Mouse (Mus musculus) megakaryocyte, embryonic 14.5 days (primary cell): ENCODE results near the gene Olfr1019. TPM values are rescaled to one million over a fixed set of nuclear protein-coding genes. Genes with fewer than 3 reads are reported as not detected.

Experiments used
- H3K27me3 ChIP-seq: replicated peaks from 2 replicates; pipeline ENCODE3; 2012; ENCODE audit warnings: inconsistent platforms
- H3K36me3 ChIP-seq: replicated peaks from 2 replicates; pipeline ENCODE3; 2012; ENCODE audit warnings: low read length, inconsistent platforms, mixed read lengths
- H3K4me1 ChIP-seq: 2 replicates; pipeline ENCODE4 v1.6.1; 2012; ENCODE audit warnings: inconsistent platforms
- H3K4me3 ChIP-seq: replicated peaks from 2 replicates; pipeline ENCODE3; 2012; ENCODE audit warnings: moderate library complexity, mild to moderate bottlenecking, inconsistent platforms
- H3K9me3 ChIP-seq: 2 replicates; pipeline ENCODE4 v1.6.1; 2012; ENCODE audit warnings: inconsistent platforms
- FLI1 ChIP-seq: IDR thresholded peaks from 2 replicates; pipeline ENCODE4 v1.6.1; 2012; ENCODE audit warnings: low read length, inconsistent platforms, mixed read lengths
- GATA1 ChIP-seq: IDR thresholded peaks from 3 replicates; pipeline ENCODE4 v1.6.1; 2012; ENCODE audit warnings: mixed read lengths, low read length, inconsistent platforms, borderline replicate concordance
- polyA plus RNA-seq: library from polyadenylated mRNA; stranded (reverse); fragments of >175 nt; gene quantifications from 2 replicates; pipeline ENCODE4 v1.2.3, GENCODE M21; 2012; ENCODE audit warnings: low replicate concordance; ENCODE audit not compliant: insufficient read depth

Olfr1019 gene
- not detected in 2 replicates for polyA plus RNA-seq

GRCm38 (mm10) chr2:85845383-85845782, at the start of gene Olfr1019:
Gene Olfr1019 (minus strand): TSS chr2:85845483.
- Histone ChIP-seq H3K36me3 (no peaks in the 10 kb centered on the region), H3K27me3 (no peaks in the 10 kb centered on the region), H3K4me3 (no peak within 1 kb of the TSS), H3K9me3 (no peaks in the 10 kb centered on the region), H3K4me1 (no peaks in the 10 kb centered on the region)
- TF ChIP-seq FLI1 (no peak), GATA1 (no peak)

GRCm38 (mm10) chr2:85885340-85885739, 40.1 kb upstream of the Olfr1019 start, which contains the start of gene Olfr1023:
Gene Olfr1023 (plus strand): TSS chr2:85885640.
- Histone ChIP-seq H3K9me3 (no peaks in the 10 kb centered on the region), H3K4me1 (no peaks in the 10 kb centered on the region), H3K4me3 (no peak within 1 kb of the TSS), H3K36me3 (no peaks in the 10 kb centered on the region), H3K27me3 (no peaks in the 10 kb centered on the region)
- no peak for TF ChIP-seq GATA1
- TF ChIP-seq FLI1: no peak

- H3K4me1 ChIP-seq: no peaks in the 10 kb centered on the region
- no peaks in the 10 kb centered on the region for H3K36me3 ChIP-seq
- H3K4me3 ChIP-seq: no peak within 1 kb of the TSS
- no peaks in the 10 kb centered on the region for H3K9me3 ChIP-seq
- no peak for TF ChIP-seq FLI1
- no peak for TF ChIP-seq GATA1
- H3K27me3 ChIP-seq: no peaks in the 10 kb centered on the region
Measured at GRCm38 (mm10) chr2:85868294-85868693, 23.0 kb upstream of the Olfr1019 start, which contains the start of gene Olfr1022. Gene Olfr1022 (plus strand): TSS chr2:85868594.

GRCm38 (mm10) chr2:85846730-85847129, 1.4 kb upstream of the Olfr1019 start, which contains the start of gene Olfr1020:
Gene Olfr1020 (plus strand): TSS chr2:85847030.
- Histone ChIP-seq H3K4me1 (no peaks in the 10 kb centered on the region), H3K27me3 (no peaks in the 10 kb centered on the region), H3K4me3 (no peak within 1 kb of the TSS), H3K36me3 (no peaks in the 10 kb centered on the region), H3K9me3 (no peaks in the 10 kb centered on the region)
- no peak for TF ChIP-seq GATA1
- no peak for TF ChIP-seq FLI1

GRCm38 (mm10) chr2:85818179-85818578, 27.1 kb downstream of the Olfr1019 start, which contains the start of gene Olfr1018:
Gene Olfr1018 (plus strand): TSS chr2:85818479.
- H3K27me3 ChIP-seq: no peaks in the 10 kb centered on the region
- H3K36me3 ChIP-seq: no peaks in the 10 kb centered on the region
- no peaks in the 10 kb centered on the region for H3K9me3 ChIP-seq
- H3K4me1 ChIP-seq: no peaks in the 10 kb centered on the region
- H3K4me3 ChIP-seq: no peak within 1 kb of the TSS
- TF ChIP-seq GATA1: no peak
- TF ChIP-seq FLI1: no peak

- H3K27me3 ChIP-seq: no peaks in the 10 kb centered on the region
- H3K4me3 ChIP-seq: no peak overlapping the region
- no peaks in the 10 kb centered on the region for H3K36me3 ChIP-seq
- no peaks in the 10 kb centered on the region for H3K4me1 ChIP-seq
- no peak for TF ChIP-seq FLI1
- no peaks in the 10 kb centered on the region for H3K9me3 ChIP-seq
Measured at GRCm38 (mm10) chr2:85804501-85804900, 40.8 kb downstream of the Olfr1019 start.

- Histone ChIP-seq H3K4me3 (no peak within 1 kb of the TSS), H3K27me3 (no peaks in the 10 kb centered on the region), H3K9me3 (no peaks in the 10 kb centered on the region), H3K36me3 (no peaks in the 10 kb centered on the region), H3K4me1 (no peaks in the 10 kb centered on the region)
- no peak for TF ChIP-seq FLI1
- no peak for TF ChIP-seq GATA1
Measured at GRCm38 (mm10) chr2:85802444-85802843, 42.8 kb downstream of the Olfr1019 start, which contains the start of gene Olfr1016. Gene Olfr1016 (minus strand): TSS chr2:85802544.

- H3K27me3 ChIP-seq: no peaks in the 10 kb centered on the region
- no peak overlapping the region for H3K4me3 ChIP-seq
- no peaks in the 10 kb centered on the region for H3K9me3 ChIP-seq
- no peak for TF ChIP-seq GATA1
- no peak for TF ChIP-seq FLI1
- no peaks in the 10 kb centered on the region for H3K36me3 ChIP-seq
- H3K4me1 ChIP-seq: no peaks in the 10 kb centered on the region
Measured at GRCm38 (mm10) chr2:85792331-85792730, 53.0 kb downstream of the Olfr1019 start.

Other genes with a start within 250 kb of the Olfr1019 start
- gene Olfr1000, start 233.6 kb downstream of the Olfr1019 start, polyA plus RNA-seq: not detected in 2 replicates
- gene Olfr1002, start 194.8 kb downstream of the Olfr1019 start, polyA plus RNA-seq: not detected in 2 replicates
- gene Olfr154, start 181.0 kb downstream of the Olfr1019 start, polyA plus RNA-seq: not detected in 2 replicates
- gene Olfr1006, start 166.7 kb downstream of the Olfr1019 start, polyA plus RNA-seq: not detected in 2 replicates
- not detected in 2 replicates for gene Olfr1008, start 156.1 kb downstream of the Olfr1019 start, polyA plus RNA-seq
- not detected in 2 replicates for gene Olfr1009, start 130.1 kb downstream of the Olfr1019 start, polyA plus RNA-seq
- gene Olfr1012, start 82.7 kb downstream of the Olfr1019 start, polyA plus RNA-seq: not detected in 2 replicates
- gene Olfr1013, start 78.4 kb downstream of the Olfr1019 start, polyA plus RNA-seq: 0.03 TPM in 1 of 2 replicates, not detected in the other
- not detected in 2 replicates for gene Olfr1014, start 72.8 kb downstream of the Olfr1019 start, polyA plus RNA-seq
- not detected in 2 replicates for gene Olfr1015, start 63.5 kb downstream of the Olfr1019 start, polyA plus RNA-seq
- gene Olfr1016, start 42.9 kb downstream of the Olfr1019 start, polyA plus RNA-seq: not detected in 2 replicates
- not detected in 2 replicates for gene Olfr1018, start 27.0 kb downstream of the Olfr1019 start, polyA plus RNA-seq
- gene Olfr1020, start 1.5 kb upstream of the Olfr1019 start, polyA plus RNA-seq: not detected in 2 replicates
- gene Olfr1022, start 23.1 kb upstream of the Olfr1019 start, polyA plus RNA-seq: not detected in 2 replicates
- not detected in 2 replicates for gene Olfr1023, start 40.2 kb upstream of the Olfr1019 start, polyA plus RNA-seq
- gene Olfr1024, start 59.6 kb upstream of the Olfr1019 start, polyA plus RNA-seq: not detected in 2 replicates
- not detected in 2 replicates for gene Olfr1025-ps1, start 69.7 kb upstream of the Olfr1019 start, polyA plus RNA-seq
- gene Olfr1026, start 76.1 kb upstream of the Olfr1019 start, polyA plus RNA-seq: not detected in 2 replicates
- gene Olfr1028, start 105.0 kb upstream of the Olfr1019 start, polyA plus RNA-seq: not detected in 2 replicates
- gene Olfr1029, start 128.4 kb upstream of the Olfr1019 start, polyA plus RNA-seq: not detected in 2 replicates
- not detected in 2 replicates for gene Olfr1030, start 133.8 kb upstream of the Olfr1019 start, polyA plus RNA-seq
- gene Olfr1031, start 144.8 kb upstream of the Olfr1019 start, polyA plus RNA-seq: not detected in 2 replicates
- gene Olfr1032, start 160.1 kb upstream of the Olfr1019 start, polyA plus RNA-seq: not detected in 2 replicates
- not detected in 2 replicates for gene Olfr1033, start 175.2 kb upstream of the Olfr1019 start, polyA plus RNA-seq
- not detected in 2 replicates for gene Olfr1034, start 200.4 kb upstream of the Olfr1019 start, polyA plus RNA-seq
- not detected in 2 replicates for gene Olfr1036, start 228.5 kb upstream of the Olfr1019 start, polyA plus RNA-seq
- not detected in 2 replicates for gene Olfr1037, start 241.9 kb upstream of the Olfr1019 start, polyA plus RNA-seq